Mouse (Mus musculus): ENCODE results near the gene Spp1.

DNA sequence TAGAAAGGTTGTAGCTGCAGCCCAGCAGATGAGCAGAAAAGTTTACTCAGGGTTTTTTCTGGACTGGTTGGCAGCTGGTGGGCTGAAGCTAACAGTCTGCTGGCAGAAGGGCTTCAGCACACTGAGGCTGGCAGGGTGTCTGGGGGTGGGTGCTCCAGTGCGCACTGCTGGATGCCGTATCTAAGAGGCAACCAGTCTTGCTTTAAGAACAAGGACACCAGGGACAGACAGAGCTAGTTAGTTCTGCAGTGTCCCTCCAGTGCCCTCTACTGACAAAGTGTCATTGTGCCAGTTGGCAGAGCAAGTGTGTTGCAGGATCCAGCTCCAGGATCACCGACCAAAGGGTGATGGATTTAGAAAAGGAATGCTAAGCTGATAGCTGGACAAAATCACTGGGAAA lies 11.2 kb downstream of the Spp1 start:
- TF ChIP-seq CTCF (IDR thresholded peaks at IDR 0.05; ENCODE audit: low read depth) (peak; percentile 65), EP300 (IDR thresholded peaks at IDR 0.05; ENCODE audit: low read depth) (no peak)
